Mouse (Mus musculus) limb, embryonic 15.5 days (tissue): ENCODE results near the gene Tmed2. TPM values are rescaled to one million over a fixed set of nuclear protein-coding genes. Genes with fewer than 3 reads are reported as not detected.

Experiments
- ATAC-seq: fragments of 200-750 bp; cut with Nextera tagmentation; 2 replicates; pipeline ENCODE4 v1.8.0; 2017; ENCODE audit warnings: low read depth, moderate TSS enrichment; ENCODE audit not compliant: insufficient number of reproducible peaks, low FRiP score, low TSS enrichment
- H3K27ac ChIP-seq: fragments of 300-500 bp; sonication (generic); 2 replicates; pipeline ENCODE4 v1.5.1; 2015; ENCODE audit warnings: moderate library complexity, mild to moderate bottlenecking, inconsistent platforms
- H3K27me3 ChIP-seq: fragments of 300-500 bp; sonication (generic); 2 replicates; pipeline ENCODE4 v1.6.1; 2015; ENCODE audit warnings: inconsistent platforms
- H3K36me3 ChIP-seq: fragments of 300-500 bp; sonication (generic); 2 replicates; pipeline ENCODE4 v1.6.1; 2015; ENCODE audit warnings: inconsistent platforms
- H3K4me1 ChIP-seq: fragments of 300-500 bp; sonication (generic); 2 replicates; pipeline ENCODE4 v1.6.1; 2015; ENCODE audit warnings: inconsistent platforms
- H3K4me2 ChIP-seq: fragments of 300-500 bp; sonication (generic); 2 replicates; pipeline ENCODE4 v1.6.1; 2015; ENCODE audit warnings: mild to moderate bottlenecking, inconsistent platforms
- H3K4me3 ChIP-seq: fragments of 300-500 bp; sonication (generic); 2 replicates; pipeline ENCODE4 v1.5.1; 2015; ENCODE audit warnings: mild to moderate bottlenecking, inconsistent platforms
- H3K9ac ChIP-seq: fragments of 300-500 bp; sonication (generic); 2 replicates; pipeline ENCODE4 v1.6.1; 2015; ENCODE audit warnings: inconsistent platforms
- H3K9me3 ChIP-seq: fragments of 300-500 bp; sonication (generic); 2 replicates; pipeline ENCODE4 v1.6.1; 2016; ENCODE audit warnings: inconsistent platforms
- WGBS: fragments of 180-500 bp; shearing (Covaris S2); methylation state at CpG from one replicate; pipeline ENCODE4 v1.1.7; 2015; 5-methylcytosine and 5-hydroxymethylcytosine counted together
- polyA plus RNA-seq: library from polyadenylated mRNA; unstranded; fragments of >200 nt; fragmentation: Nextera tagmentation; extraction: Ambion mirVana; gene quantifications from 2 replicates; pipeline ENCODE4 v1.2.1, GENCODE M21; 2015

Gene Tmed2
- polyA plus RNA-seq, 1 experiment from 2014 or later, result 659 TPM

DNA sequence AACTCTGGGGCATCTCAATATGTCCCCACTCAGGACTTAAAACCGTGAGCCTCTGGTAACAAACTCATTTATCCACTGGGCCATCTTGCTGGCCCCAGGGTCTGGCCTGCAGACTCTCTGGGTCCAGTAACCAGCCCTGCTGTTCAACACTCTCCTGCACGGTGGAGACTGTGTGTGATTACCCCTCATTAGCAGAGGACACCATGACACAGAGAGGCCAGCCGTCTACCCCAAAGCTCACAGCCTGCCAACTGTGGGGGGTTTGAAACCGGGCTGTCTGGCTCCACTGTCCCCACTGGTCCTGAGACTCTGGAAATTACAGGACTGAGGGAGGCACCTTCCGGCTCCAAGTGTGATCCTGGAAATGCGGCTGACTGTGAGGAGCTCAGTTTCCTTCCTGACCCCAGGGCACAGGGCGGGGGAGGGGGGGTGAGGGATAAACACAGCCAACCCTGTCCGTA lies 11.3 kb upstream of the Tmed2 start:
- H3K9me3 ChIP-seq, result no peaks in the 10 kb centered on the region
- H3K4me1 ChIP-seq, result peaks cover 38% of the 10 kb centered on the region
- H3K4me2 ChIP-seq, result peak overlapping the region; percentile 78
- H3K36me3 ChIP-seq, result no peaks in the 10 kb centered on the region; the same call in 1 of the 2 replicates
- no peak overlapping the region; the same call in 1 of the 2 replicates for H3K9ac ChIP-seq
- H3K27ac ChIP-seq, result peak overlapping the region; percentile 67
- H3K4me3 ChIP-seq, result peak overlapping the region; percentile 78
- H3K27me3 ChIP-seq, result no peaks in the 10 kb centered on the region
- ATAC-seq, result no peak
- 15% methylated on average over 8 of the region's 8 CpGs for WGBS

DNA sequence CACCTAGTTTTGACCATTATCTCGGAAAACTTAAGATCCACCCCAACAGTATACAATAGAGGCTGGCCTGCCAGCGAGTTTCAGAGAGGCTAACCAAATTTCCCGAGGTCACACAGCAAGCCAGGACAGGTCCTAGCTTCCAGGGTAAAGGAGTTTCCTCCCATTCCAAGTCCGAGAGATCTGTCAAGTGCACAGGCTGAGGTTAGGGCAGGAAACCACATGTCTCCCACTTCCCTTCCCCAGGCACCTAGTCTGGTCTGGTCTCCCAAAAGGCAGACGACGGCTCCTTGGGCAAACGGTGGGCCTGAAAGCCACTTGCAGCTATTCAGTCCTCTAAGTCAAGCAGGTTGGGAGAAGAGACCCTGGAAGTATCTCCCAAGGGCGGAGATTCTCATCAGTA lies 10.8 kb upstream of the Tmed2 start:
- no peak for ATAC-seq
- whole genome bisulfite sequencing, result 39% methylated on average over 8 of the region's 8 CpGs
- peak overlapping the region; percentile 78 for H3K4me2 ChIP-seq
- no peaks in the 10 kb centered on the region; the same call in 1 of the 2 replicates for H3K36me3 ChIP-seq
- H3K9ac ChIP-seq, result no peak overlapping the region
- H3K4me3 ChIP-seq, result peak overlapping the region; percentile 78
- H3K9me3 ChIP-seq, result no peaks in the 10 kb centered on the region
- H3K4me1 ChIP-seq, result peaks cover 38% of the 10 kb centered on the region
- H3K27ac ChIP-seq, result peak overlapping the region; percentile 67; the same call in 1 of the 2 replicates
- H3K27me3 ChIP-seq, result no peaks in the 10 kb centered on the region

DNA sequence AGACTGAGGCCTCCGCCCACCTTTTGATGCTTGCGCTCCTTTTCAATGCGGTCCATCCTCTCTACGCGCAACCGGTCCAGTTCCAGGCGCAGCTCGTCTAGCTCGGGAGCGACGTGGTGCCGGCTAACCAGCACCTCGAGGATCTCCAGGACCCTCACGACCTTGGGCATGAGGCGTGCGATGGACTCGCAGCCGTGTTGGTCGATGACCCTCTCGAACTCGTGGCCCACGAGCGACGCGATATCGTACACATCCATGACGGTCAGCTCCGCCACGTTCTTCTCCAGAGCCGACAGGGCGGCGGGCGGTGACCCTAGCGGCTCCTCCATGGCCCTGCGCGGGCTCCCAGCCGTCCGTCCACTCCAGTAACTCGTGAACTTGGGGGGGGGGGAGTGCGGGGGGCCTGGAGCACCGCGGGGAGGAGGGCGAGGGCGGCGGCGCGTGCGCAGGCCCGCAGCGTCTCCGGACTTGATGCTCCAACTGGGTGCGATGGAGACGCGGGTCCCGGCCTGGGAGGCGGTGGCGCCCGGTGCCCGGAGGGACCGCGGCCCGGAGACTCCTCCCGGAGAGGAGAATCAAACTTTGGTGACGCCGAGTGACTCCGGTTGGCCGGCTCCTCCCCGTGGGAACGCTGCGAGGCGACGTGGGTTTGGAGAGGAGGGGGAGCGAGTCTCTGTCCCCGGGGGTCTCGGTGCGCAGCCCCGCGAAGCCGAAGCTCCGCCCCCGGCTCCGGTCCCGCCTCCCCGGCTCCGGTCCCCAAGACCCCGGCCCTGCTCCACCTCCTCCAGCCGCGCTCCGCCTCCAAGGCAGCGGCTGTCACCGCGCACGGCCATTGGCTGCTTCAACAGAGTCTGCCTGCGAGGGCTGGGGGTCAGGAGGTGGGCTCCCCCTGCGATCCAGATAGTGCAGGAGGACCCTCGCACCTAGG lies 9.6 kb upstream of the Tmed2 start, which contains the start of gene Rilpl1:
Gene Rilpl1 (minus strand): TSS at position 737 of the 928 bp plus-strand sequence.
- H3K27ac ChIP-seq, result peak within 1 kb of the TSS; percentile 83

DNA sequence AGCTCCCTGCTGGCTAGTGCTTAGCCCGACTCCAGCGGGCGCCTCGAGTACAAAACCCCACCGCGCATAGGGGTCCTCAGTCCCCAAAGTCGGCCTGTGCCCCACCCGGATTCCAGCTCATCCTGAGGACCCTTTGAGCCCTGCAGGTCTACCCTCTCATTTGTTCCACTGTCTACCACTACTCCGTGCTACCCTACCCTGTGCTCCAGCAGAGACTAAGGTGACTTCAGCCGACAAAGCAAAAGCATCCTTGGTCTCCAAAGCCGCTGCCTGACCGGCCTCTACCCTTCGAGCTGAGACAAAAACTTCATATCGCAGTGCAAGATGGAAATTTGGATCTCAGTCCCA lies 8.9 kb upstream of the Tmed2 start:
- Histone ChIP-seq H3K4me3 (peak overlapping the region; percentile 78), H3K36me3 (no peaks in the 10 kb centered on the region), H3K27ac (peak overlapping the region; percentile 83), H3K4me2 (peak overlapping the region; percentile 78), H3K9ac (peak overlapping the region; percentile 75; the same call in 1 of the 2 replicates), H3K27me3 (no peaks in the 10 kb centered on the region), H3K4me1 (peaks cover 38% of the 10 kb centered on the region), H3K9me3 (no peaks in the 10 kb centered on the region)
- ATAC-seq, result peak; percentile 37
- WGBS, result 12% methylated on average over 14 of the region's 14 CpGs

More for the DNA sequence above, 9.6 kb upstream of the Tmed2 start, which contains the start of gene Rilpl1:
- H3K4me1 ChIP-seq, result peaks cover 38% of the 10 kb centered on the region
- peak within 1 kb of the TSS; percentile 75 for H3K9ac ChIP-seq
- peak; percentile 87 for ATAC-seq
- under 1% methylated on average over 94 of the region's 96 CpGs for WGBS
- no peaks in the 10 kb centered on the region for H3K9me3 ChIP-seq
- no peaks in the 10 kb centered on the region; the same call in 1 of the 2 replicates for H3K36me3 ChIP-seq
- H3K4me2 ChIP-seq, result peak within 1 kb of the TSS; percentile 78
- H3K4me3 ChIP-seq, result peak within 1 kb of the TSS; percentile 78
- no peaks in the 10 kb centered on the region for H3K27me3 ChIP-seq

DNA sequence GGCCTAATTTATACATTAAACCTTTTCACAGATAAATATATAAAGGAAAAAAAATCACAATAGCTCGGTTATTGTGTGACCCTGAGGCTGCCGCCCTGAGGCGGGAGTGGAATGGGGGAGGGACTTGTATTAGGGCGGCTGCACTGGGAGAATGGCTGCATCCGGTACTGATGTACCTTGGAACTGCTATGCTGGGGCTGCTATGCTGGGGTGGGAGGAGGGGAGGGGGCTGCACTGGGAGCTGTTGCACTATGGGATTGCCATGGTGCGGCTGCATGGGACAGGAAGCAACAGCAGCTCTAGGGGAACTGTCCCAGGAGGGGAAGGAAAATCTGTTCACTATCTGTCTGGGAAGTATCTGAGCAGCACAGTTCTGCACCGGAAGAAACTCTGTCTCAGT lies 8.0 kb upstream of the Tmed2 start:
- H3K4me3 ChIP-seq, result no peak overlapping the region

GRCm38 (mm10) chr5:124535016-124535415 lies 5.5 kb upstream of the Tmed2 start:
- no peak overlapping the region for H3K4me3 ChIP-seq
- H3K4me1 ChIP-seq, result peaks cover 22% of the 10 kb centered on the region
- no peaks in the 10 kb centered on the region for H3K9me3 ChIP-seq
- H3K27me3 ChIP-seq, result no peaks in the 10 kb centered on the region
- ATAC-seq, result no peak
- H3K9ac ChIP-seq, result no peak overlapping the region
- WGBS, result 60% methylated on average over 5 of the region's 5 CpGs
- H3K36me3 ChIP-seq, result no peaks in the 10 kb centered on the region
- H3K27ac ChIP-seq, result no peak overlapping the region
- H3K4me2 ChIP-seq, result no peak overlapping the region

More for the DNA sequence above, 8.0 kb upstream of the Tmed2 start:
- no peak for ATAC-seq
- Histone ChIP-seq H3K9ac (no peak overlapping the region), H3K4me1 (peaks cover 43% of the 10 kb centered on the region), H3K27me3 (no peaks in the 10 kb centered on the region), H3K36me3 (no peaks in the 10 kb centered on the region), H3K9me3 (no peaks in the 10 kb centered on the region), H3K4me2 (no peak overlapping the region), H3K27ac (peak overlapping the region; percentile 43; the same call in 1 of the 2 replicates)
- 45% methylated on average over 7 of the region's 7 CpGs for WGBS

GRCm38 (mm10) chr5:124536776-124537175 lies 3.7 kb upstream of the Tmed2 start:
- 5% methylated on average over 13 of the region's 17 CpGs for WGBS
- Histone ChIP-seq H3K4me1 (peaks cover 13% of the 10 kb centered on the region), H3K27ac (no peak overlapping the region), H3K9me3 (no peaks in the 10 kb centered on the region), H3K9ac (no peak overlapping the region), H3K4me2 (peak overlapping the region; percentile 36), H3K36me3 (no peaks in the 10 kb centered on the region), H3K27me3 (no peaks in the 10 kb centered on the region), H3K4me3 (peak overlapping the region; percentile 12; the same call in 1 of the 2 replicates)
- ATAC-seq, result no peak

DNA sequence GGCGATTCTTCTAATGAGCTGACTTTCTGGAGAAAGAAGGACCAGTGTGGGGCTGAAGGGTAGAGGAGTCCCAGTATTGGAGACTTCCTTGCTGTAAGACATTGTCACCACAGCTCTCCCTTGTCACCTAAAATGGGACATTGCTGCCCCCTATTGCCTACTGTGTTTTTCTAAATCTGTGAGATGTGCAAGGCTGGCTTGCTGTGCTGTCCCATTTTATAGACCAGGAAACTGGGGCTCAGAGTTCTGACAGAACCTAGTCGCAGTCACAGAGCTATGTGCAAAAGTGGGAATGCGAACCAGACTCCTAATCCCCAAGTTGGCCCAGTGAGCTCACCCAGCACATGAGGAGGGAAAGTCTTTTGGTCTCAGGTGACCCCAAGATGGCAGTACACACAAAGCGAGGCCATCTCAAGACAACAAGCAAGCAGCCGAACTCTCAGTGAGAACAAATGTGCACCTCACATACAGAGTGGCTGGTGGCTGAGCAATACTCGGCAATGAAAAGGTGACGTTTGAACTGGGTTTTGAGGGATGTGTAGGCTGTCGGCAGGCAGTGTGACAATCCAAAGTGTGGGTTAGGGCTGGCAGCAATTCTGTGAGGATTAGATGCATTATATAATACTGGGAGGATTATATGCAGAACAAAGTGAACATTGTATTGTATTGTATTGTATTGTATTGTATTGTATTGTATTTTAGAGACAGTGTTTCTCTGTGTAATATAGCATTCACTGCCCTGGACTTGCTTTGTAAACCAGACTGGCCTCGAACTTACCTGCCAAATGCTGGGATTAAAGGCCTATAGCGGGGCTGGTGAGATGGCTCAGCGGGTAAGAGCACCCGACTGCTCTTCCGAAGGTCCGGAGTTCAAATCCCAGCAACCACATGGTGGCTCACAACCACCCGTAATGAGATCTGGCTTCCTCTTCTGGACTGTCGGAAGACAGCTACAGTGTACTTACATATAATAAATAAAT lies 1.4 kb upstream of the Tmed2 start:
- Histone ChIP-seq H3K9ac (no peak overlapping the region), H3K27ac (no peak overlapping the region), H3K4me3 (no peak overlapping the region), H3K36me3 (peaks cover 6% of the 10 kb centered on the region), H3K4me1 (peaks cover 19% of the 10 kb centered on the region), H3K27me3 (no peaks in the 10 kb centered on the region), H3K9me3 (no peaks in the 10 kb centered on the region), H3K4me2 (no peak overlapping the region)
- ATAC-seq, result no peak
- 77% methylated on average over 15 of the region's 16 CpGs for WGBS

GRCm38 (mm10) chr5:124539905-124540304 lies 590 bp upstream of the Tmed2 start:
- H3K27me3 ChIP-seq, result no peaks in the 10 kb centered on the region
- WGBS, result 73% methylated on average over 4 of the region's 4 CpGs
- peak overlapping the region; percentile 93 for H3K4me3 ChIP-seq
- H3K27ac ChIP-seq, result peak overlapping the region; percentile 93
- peaks cover 20% of the 10 kb centered on the region for H3K4me1 ChIP-seq
- H3K36me3 ChIP-seq, result peaks cover 14% of the 10 kb centered on the region
- H3K4me2 ChIP-seq, result peak overlapping the region; percentile 43
- no peak overlapping the region for H3K9ac ChIP-seq
- no peaks in the 10 kb centered on the region for H3K9me3 ChIP-seq
- no peak for ATAC-seq

DNA sequence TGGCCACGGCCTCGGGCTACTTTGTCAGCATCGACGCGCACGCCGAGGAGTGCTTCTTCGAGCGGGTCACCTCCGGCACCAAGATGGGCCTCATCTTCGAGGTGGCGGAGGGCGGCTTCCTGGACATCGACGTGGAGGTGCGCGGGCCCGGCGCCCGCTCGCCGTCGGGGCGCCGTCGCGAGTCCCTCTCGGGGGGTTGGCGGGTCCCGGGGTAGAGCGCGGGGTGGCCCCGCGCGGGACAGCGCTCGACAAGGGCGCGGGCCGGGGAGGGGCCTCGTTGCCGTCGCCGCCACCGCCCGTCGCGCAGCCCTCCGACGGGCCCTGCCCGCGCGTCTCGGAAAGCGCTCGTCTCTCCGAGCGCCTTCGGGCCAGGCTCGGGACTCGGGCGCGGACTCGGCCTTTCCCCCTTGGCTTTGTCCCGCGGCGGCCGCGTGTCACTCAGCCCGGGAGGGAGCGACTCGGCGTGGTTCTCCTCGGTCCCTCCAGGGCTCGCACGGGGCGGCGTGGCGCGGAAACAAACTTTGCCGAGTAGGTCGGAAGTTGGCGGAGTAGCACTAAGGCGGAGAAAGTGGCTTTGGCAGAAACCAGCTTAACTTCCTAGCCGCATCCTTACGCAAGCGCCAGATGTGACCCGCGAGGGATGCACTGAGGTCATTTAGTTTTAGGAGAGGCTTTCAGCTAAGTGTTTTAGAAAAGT lies 558 bp downstream of the Tmed2 start:
- Histone ChIP-seq H3K36me3 (peaks cover 26% of the 10 kb centered on the region), H3K4me1 (peaks cover 21% of the 10 kb centered on the region), H3K4me2 (peak overlapping the region; percentile 49), H3K9ac (peak overlapping the region; percentile 89), H3K4me3 (peak overlapping the region; percentile 93), H3K9me3 (no peaks in the 10 kb centered on the region), H3K27ac (peak overlapping the region; percentile 93), H3K27me3 (no peaks in the 10 kb centered on the region)
- ATAC-seq, result peak; percentile 70
- 1% methylated on average over 71 of the region's 89 CpGs for WGBS

DNA sequence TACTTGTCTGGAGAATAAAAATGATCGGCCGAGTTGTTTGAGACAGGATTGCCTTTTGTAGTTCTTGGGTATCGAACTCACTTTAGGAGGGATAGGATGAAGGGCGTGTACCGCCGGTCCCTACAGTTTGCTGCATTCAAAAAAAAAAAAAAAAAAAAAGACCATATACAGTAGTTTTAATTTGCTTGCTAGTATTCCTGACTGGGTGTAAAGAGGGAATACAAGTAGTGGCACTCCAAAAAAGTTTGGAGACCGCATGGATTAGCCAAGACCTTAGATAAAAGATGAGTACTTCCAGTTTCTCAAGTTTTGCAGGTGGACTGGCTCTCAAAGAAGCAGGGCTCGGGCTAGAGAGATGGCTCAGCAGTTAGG lies 1.1 kb downstream of the Tmed2 start:
- peaks cover 31% of the 10 kb centered on the region for H3K36me3 ChIP-seq
- H3K9ac ChIP-seq, result peak overlapping the region; percentile 89
- H3K27me3 ChIP-seq, result no peaks in the 10 kb centered on the region
- no peak for ATAC-seq
- H3K4me2 ChIP-seq, result peak overlapping the region; percentile 49
- H3K4me1 ChIP-seq, result peaks cover 21% of the 10 kb centered on the region
- H3K27ac ChIP-seq, result peak overlapping the region; percentile 93
- whole genome bisulfite sequencing, result 9% methylated on average over 8 of the region's 8 CpGs
- H3K9me3 ChIP-seq, result no peaks in the 10 kb centered on the region
- H3K4me3 ChIP-seq, result peak overlapping the region; percentile 93
